Mouse (Mus musculus) MEL (cell line): ENCODE results near the gene Homer1. TPM values are rescaled to one million over a fixed set of nuclear protein-coding genes. Genes with fewer than 3 reads are reported as not detected.

Experiments used
- DNase-seq: peaks from one replicate; pipeline ENCODE4 v3.0.0; 2011; ENCODE audit warnings: low read depth, low spot score
- H3K27ac ChIP-seq: 2 replicates; pipeline ENCODE4 v1.5.1; 2012; ENCODE audit warnings: low read depth, mild to moderate bottlenecking, control low read depth, low read length, moderate library complexity; ENCODE audit not compliant: control insufficient read depth
- H3K27me3 ChIP-seq, 2 experiments: fragments of 150-350 bp in 1 of 2; sonication (generic) in 1 of 2; 2 replicates each; pipeline ENCODE4 v1.6.1; 2012; ENCODE audit warnings: low read length in 2 of 2, mild to moderate bottlenecking in 2 of 2, improper control_type of control experiment in 1 of 2, moderate library complexity in 1 of 2; ENCODE audit not compliant: insufficient read depth in 2 of 2, control insufficient read depth in 1 of 2
- H3K36me3 ChIP-seq, 2 experiments: 2 replicates each; pipeline ENCODE4 v1.6.1; 2012 to 2014; ENCODE audit warnings: low read length in 2 of 2, improper control_type of control experiment in 1 of 2, inconsistent platforms in 1 of 2, mild to moderate bottlenecking in 1 of 2; ENCODE audit not compliant: insufficient read depth in 2 of 2, control insufficient read depth in 1 of 2
- H3K4me1 ChIP-seq, 2 experiments: fragments of 150-350 bp in 1 of 2; sonication (generic) in 1 of 2; 2 replicates each; pipeline ENCODE4 v1.6.1; 2012; ENCODE audit warnings: low read length in 2 of 2, improper control_type of control experiment in 1 of 2, mild to moderate bottlenecking in 1 of 2; ENCODE audit not compliant: insufficient read depth in 2 of 2, control insufficient read depth in 1 of 2
- H3K4me3 ChIP-seq, 2 experiments: fragments of 150-350 bp in 1 of 2; sonication (generic) in 1 of 2; 2 replicates each; pipeline ENCODE4 v1.5.1; 2012; ENCODE audit warnings: low read depth in 2 of 2, low read length in 2 of 2, mild to moderate bottlenecking in 2 of 2, moderate library complexity in 2 of 2, control low read depth in 1 of 2, improper control_type of control experiment in 1 of 2; ENCODE audit not compliant: control insufficient read depth in 1 of 2, insufficient read depth in 1 of 2
- H3K79me2 ChIP-seq: 2 replicates; pipeline ENCODE4 v1.6.1; 2012; ENCODE audit warnings: mild to moderate bottlenecking, low read length, moderate library complexity; ENCODE audit not compliant: control insufficient read depth, poor library complexity, insufficient read depth
- H3K9ac ChIP-seq: 2 replicates; pipeline ENCODE4 v1.6.1; 2012; ENCODE audit warnings: low read depth, mild to moderate bottlenecking, control low read depth, low read length, moderate library complexity; ENCODE audit not compliant: control insufficient read depth, poor library complexity, severe bottlenecking
- H3K9me3 ChIP-seq: fragments of 150-350 bp; sonication (generic); replicated peaks from 2 replicates; pipeline ENCODE4 v1.6.1; 2012; ENCODE audit warnings: mild to moderate bottlenecking, low read length, improper control_type of control experiment, moderate library complexity; ENCODE audit not compliant: insufficient read depth
- BHLHE40 ChIP-seq: IDR thresholded peaks from 2 replicates; pipeline ENCODE4 v1.6.1; 2012; ENCODE audit warnings: low read depth, mild to moderate bottlenecking, inconsistent platforms, low read length, improper control_type of control experiment, borderline replicate concordance
- CHD1 ChIP-seq: IDR thresholded peaks from 2 replicates; pipeline ENCODE4 v1.6.1; 2012; ENCODE audit warnings: low read depth, mild to moderate bottlenecking, inconsistent platforms, low read length, improper control_type of control experiment
- E2F4 ChIP-seq: IDR thresholded peaks from 2 replicates; pipeline ENCODE4 v1.6.1; 2011; ENCODE audit warnings: low read depth, low read length, improper control_type of control experiment, borderline replicate concordance
- ETS1 ChIP-seq: IDR thresholded peaks from 2 replicates; pipeline ENCODE4 v1.6.1; 2012; ENCODE audit warnings: low read depth, mild to moderate bottlenecking, inconsistent platforms, low read length, improper control_type of control experiment, moderate library complexity
- GATA1 ChIP-seq: IDR thresholded peaks from 2 replicates; pipeline ENCODE4 v1.6.1; 2011; ENCODE audit warnings: low read depth, low read length, improper control_type of control experiment
- HCFC1 ChIP-seq: IDR thresholded peaks from 2 replicates; pipeline ENCODE4 v1.6.1; 2012; ENCODE audit warnings: low read depth, mild to moderate bottlenecking, inconsistent platforms, low read length, improper control_type of control experiment, moderate library complexity
- JUND ChIP-seq: IDR thresholded peaks from 2 replicates; pipeline ENCODE4 v1.6.1; 2011; ENCODE audit warnings: low read depth, mild to moderate bottlenecking, improper control_type of control experiment, low read length
- KAT2A ChIP-seq: conservative IDR thresholded peaks from 2 replicates; pipeline ENCODE4 v1.6.1; 2012; ENCODE audit warnings: low read depth, low read length, improper control_type of control experiment, inconsistent platforms
- MAFK ChIP-seq: IDR thresholded peaks from 2 replicates; pipeline ENCODE4 v1.6.1; 2011; ENCODE audit warnings: low read depth, mild to moderate bottlenecking, low read length, improper control_type of control experiment, borderline replicate concordance
- MAZ ChIP-seq: IDR thresholded peaks from 2 replicates; pipeline ENCODE4 v1.6.1; 2012; ENCODE audit warnings: low read depth, mild to moderate bottlenecking, inconsistent platforms, low read length, improper control_type of control experiment
- MEF2A ChIP-seq: IDR thresholded peaks from 2 replicates; pipeline ENCODE4 v1.6.1; 2014; ENCODE audit warnings: low read depth, mild to moderate bottlenecking, inconsistent platforms, low read length, improper control_type of control experiment; ENCODE audit not compliant: poor library complexity, insufficient replicate concordance, severe bottlenecking; ENCODE audit errors: extremely low read depth
- NELFE ChIP-seq: IDR thresholded peaks from 2 replicates; pipeline ENCODE4 v1.6.1; 2011; ENCODE audit warnings: low read depth, low read length, improper control_type of control experiment
- POLR2A ChIP-seq, 2 experiments: IDR thresholded peaks; 2 replicates each; pipeline ENCODE4 v1.6.1; 2011 to 2012; ENCODE audit warnings: low read length in 2 of 2, mild to moderate bottlenecking in 2 of 2, control low read depth in 1 of 2, improper control_type of control experiment in 1 of 2, low read depth in 1 of 2, moderate library complexity in 1 of 2; ENCODE audit not compliant: control insufficient read depth in 1 of 2, insufficient read depth in 1 of 2, poor library complexity in 1 of 2
- POLR2AphosphoS2 ChIP-seq: IDR thresholded peaks from 2 replicates; pipeline ENCODE4 v1.6.1; 2011; ENCODE audit warnings: low read length, improper control_type of control experiment
- POLR2AphosphoS5 ChIP-seq: IDR thresholded peaks from 2 replicates; pipeline ENCODE4 v1.6.1; 2012; ENCODE audit warnings: low read depth, borderline replicate concordance, mild to moderate bottlenecking, inconsistent platforms, low read length, moderate library complexity, mixed read lengths
- RAD21 ChIP-seq: IDR thresholded peaks from 2 replicates; pipeline ENCODE4 v1.6.1; 2011; ENCODE audit warnings: mild to moderate bottlenecking, low read depth, low read length, improper control_type of control experiment
- SIN3A ChIP-seq: IDR thresholded peaks from 2 replicates; pipeline ENCODE4 v1.6.1; 2012; ENCODE audit warnings: low read length, improper control_type of control experiment, inconsistent platforms
- SMC3 ChIP-seq: IDR thresholded peaks from 2 replicates; pipeline ENCODE4 v1.6.1; 2011; ENCODE audit warnings: low read depth, low read length, improper control_type of control experiment
- TAL1 ChIP-seq: IDR thresholded peaks from 2 replicates; pipeline ENCODE4 v1.6.1; 2012; ENCODE audit warnings: mild to moderate bottlenecking, inconsistent platforms, low read length, moderate library complexity, mixed read lengths
- TCF12 ChIP-seq: IDR thresholded peaks from 2 replicates; pipeline ENCODE4 v1.6.1; 2014; ENCODE audit warnings: low read depth, mild to moderate bottlenecking, inconsistent platforms, low read length, improper control_type of control experiment, moderate library complexity
- ZC3H11A ChIP-seq: IDR thresholded peaks from 2 replicates; pipeline ENCODE4 v1.6.1; 2012; ENCODE audit warnings: low read depth, mild to moderate bottlenecking, inconsistent platforms, low read length, improper control_type of control experiment
- ZKSCAN1 ChIP-seq: IDR thresholded peaks from 2 replicates; pipeline ENCODE4 v1.6.1; 2012; ENCODE audit warnings: low read depth, mild to moderate bottlenecking, inconsistent platforms, low read length, improper control_type of control experiment, moderate library complexity
- ZNF384 ChIP-seq: IDR thresholded peaks from 2 replicates; pipeline ENCODE4 v1.6.1; 2012; ENCODE audit warnings: low read depth, mild to moderate bottlenecking, inconsistent platforms, low read length, improper control_type of control experiment
- polyA plus RNA-seq, 2 experiments: library from polyadenylated mRNA; stranded (reverse) in 1 of 2; unstranded in 1 of 2; fragments of >175 nt in 1 of 2; fragments of >200 nt in 1 of 2; gene quantifications; 2 replicates each; pipeline versions ENCODE4 v1.2.1 to v1.2.4; 2012; ENCODE audit warnings: low replicate concordance in 2 of 2, low read depth in 1 of 2; ENCODE audit not compliant: insufficient read length in 2 of 2, insufficient read depth in 1 of 2, missing spikeins in 1 of 2
- total RNA-seq: library from RNA; depleted of rRNA; stranded (reverse); fragments of 300-350 nt; gene quantifications from 2 replicates; pipeline ENCODE4 v1.2.3, GENCODE M21; 2012

The Homer1 gene
- total and polyA plus RNA-seq, 3 experiments, result 19.5 to 20.6 TPM; not detected in 1

- no peak for DNase-seq
- Histone ChIP-seq H3K27ac (no peak overlapping the region), H3K4me1 (peaks cover 5% of the 10 kb centered on the region in 2 experiments; a peak in 3 of 4 replicates), H3K27me3 (no peaks in the 10 kb centered on the region), H3K9ac (no peak overlapping the region), H3K9me3 (no peaks in the 10 kb centered on the region), H3K79me2 (peaks cover 18% of the 10 kb centered on the region), H3K4me3 (no peak overlapping the region), H3K36me3 (peaks cover 0 to 11% of the 10 kb centered on the region in 2 experiments; a peak in 2 of 4 replicates)
- TF ChIP-seq POLR2AphosphoS5, result no peak
- no peak for TF ChIP-seq HCFC1
- TF ChIP-seq MAFK, result no peak
- no peak for TF ChIP-seq SMC3
- no peak for TF ChIP-seq GATA1
- no peak for TF ChIP-seq ZKSCAN1
- TF ChIP-seq NELFE, result no peak
- no peak for TF ChIP-seq JUND
- TF ChIP-seq CHD1, result no peak
- TF ChIP-seq E2F4, result no peak
- no peak for TF ChIP-seq POLR2A (IDR thresholded peaks at IDR 0.05; ENCODE audit: control insufficient read depth in 1 of 2, insufficient read depth in 1 of 2, low read depth in 1 of 2, low read length in 2 of 2, poor library complexity in 1 of 2)
- no peak for TF ChIP-seq ZC3H11A
- no peak for TF ChIP-seq TCF12
- TF ChIP-seq ETS1, result no peak
- TF ChIP-seq BHLHE40, result no peak
- no peak for TF ChIP-seq KAT2A
- TF ChIP-seq TAL1, result no peak
- TF ChIP-seq ZNF384, result no peak
- TF ChIP-seq MAZ, result no peak
- TF ChIP-seq RAD21, result no peak
- TF ChIP-seq, all 39 proteins: peak for 0
Observed at GRCm38 (mm10) chr13:93314322-93314721, 14.9 kb downstream of the Homer1 start.

DNA sequence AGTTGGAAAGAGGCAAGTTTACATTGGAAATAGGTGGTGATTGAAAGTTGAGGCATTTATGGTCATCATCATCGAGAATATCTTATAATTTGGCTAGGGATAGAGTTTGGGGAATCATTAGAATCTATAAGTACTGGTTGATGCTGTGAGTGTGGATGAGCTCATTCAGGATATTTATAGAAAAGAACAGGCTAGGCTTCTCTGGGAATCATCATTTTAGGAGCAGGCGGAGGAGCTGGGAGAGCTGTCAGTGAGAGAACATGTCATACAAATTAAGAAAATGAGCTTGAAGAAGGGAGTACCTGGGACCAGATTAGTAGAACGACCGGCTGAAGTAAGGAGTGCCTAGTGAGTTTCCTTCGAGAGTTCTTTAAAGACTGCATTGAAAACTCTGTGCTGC lies 20.7 kb downstream of the Homer1 start:
- no peak overlapping the region for H3K4me3 ChIP-seq
- no peak for TF ChIP-seq POLR2AphosphoS2
- no peak for TF ChIP-seq JUND
- no peak for TF ChIP-seq TAL1
- no peak for TF ChIP-seq MAZ
- TF ChIP-seq E2F4, result no peak
- no peak for TF ChIP-seq MEF2A
- no peak for TF ChIP-seq SIN3A
- DNase-seq, result no peak

More for the DNA sequence above, 20.7 kb downstream of the Homer1 start:
- Histone ChIP-seq H3K36me3 (peaks cover 0 to 5% of the 10 kb centered on the region in 2 experiments; a peak in 2 of 4 replicates), H3K27me3 (no peaks in the 10 kb centered on the region), H3K4me1 (peaks cover 0 to 3% of the 10 kb centered on the region in 2 experiments; a peak in 3 of 4 replicates), H3K27ac (no peak overlapping the region), H3K9ac (no peak overlapping the region), H3K79me2 (peaks cover 7% of the 10 kb centered on the region), H3K9me3 (no peaks in the 10 kb centered on the region)
